Mouse (Mus musculus): Measurements from ENCODE around the gene Tdg. TPM values are rescaled to one million over a fixed set of nuclear protein-coding genes. Genes with fewer than 3 reads are reported as not detected.
"Not testable (repeated sequence)": the region's sequence is repeated elsewhere in the genome, so short reads cannot be mapped to it uniquely, and the experiment has no call there.

Gene Tdg
- polyA plus RNA-seq (2021), result 17.4 TPM

DNA sequence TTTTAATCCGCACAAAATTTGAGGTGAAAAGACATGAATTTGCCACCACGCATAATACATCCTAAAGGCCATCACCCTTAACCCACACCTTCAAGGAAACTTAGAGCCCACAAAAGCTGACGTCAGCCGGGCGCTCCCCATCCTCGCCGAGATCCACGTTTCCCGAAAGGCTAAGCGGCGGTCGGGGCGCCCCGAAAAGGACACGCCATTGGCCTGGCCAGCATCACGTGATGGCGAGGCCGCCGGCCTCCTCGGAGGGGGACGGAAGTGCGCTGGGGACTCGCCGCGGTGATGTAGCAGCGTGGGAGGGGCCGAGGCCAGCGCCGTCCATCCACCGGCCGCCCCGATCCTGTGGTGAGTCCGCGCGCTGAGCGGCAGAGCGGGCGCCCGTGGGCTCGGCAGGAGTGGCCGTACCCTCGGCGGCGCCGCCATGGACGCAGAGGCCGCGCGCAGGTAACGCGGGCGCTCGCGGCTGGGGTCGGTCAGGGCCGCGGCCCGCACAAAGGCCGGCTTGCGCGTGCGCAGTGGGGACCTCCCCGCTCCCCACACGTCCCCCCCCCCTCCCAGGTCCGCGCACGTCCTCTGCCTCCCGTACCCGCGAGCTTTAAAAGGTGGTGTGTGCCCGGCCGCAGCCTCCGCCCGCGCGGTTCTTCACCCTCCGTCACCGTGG lies at the start of gene Tdg:
Gene Tdg (plus strand): TSS at position 243 of the 670 bp plus-strand sequence.
- H3K27me3 ChIP-seq; in situ Hi-C loops (cut with MboI; ENCODE audit: low pct_unique_long_range_greater_than_20kb); DNase-seq (ENCODE audit: low read depth, low spot score); CTCF ChIA-PET: not testable (repeated sequence)
- POLR2A ChIA-PET, result interaction anchor here (0.6 kb wide), 1 partner anchor 14 kb away, joined by 3 read pairs; no protein-coding TSS in a partner anchor
- ATAC-seq, result peak; percentile 93

DNA sequence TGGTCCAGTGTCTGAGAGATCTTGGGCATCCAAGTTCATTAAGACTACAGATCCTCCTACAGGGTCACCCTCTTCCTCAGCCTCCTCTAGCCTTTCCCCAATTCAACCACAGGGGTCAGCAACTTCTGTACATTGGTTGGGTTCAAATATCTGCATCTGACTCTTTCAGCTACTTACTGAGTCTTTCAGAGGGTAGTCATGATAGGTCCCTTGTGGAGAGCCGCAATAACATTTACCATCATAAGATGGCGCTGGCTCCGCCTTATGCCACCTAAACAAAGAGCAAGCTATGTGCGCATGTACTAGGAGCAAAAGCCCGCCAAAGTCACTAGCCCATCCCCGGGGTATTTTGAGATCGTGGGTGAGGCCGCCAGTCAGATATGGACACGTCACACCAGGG lies 40.0 kb upstream of the Tdg start:
- ATAC-seq; CTCF ChIA-PET; in situ Hi-C loops (cut with MboI; ENCODE audit: low pct_unique_long_range_greater_than_20kb); DNase-seq (ENCODE audit: low read depth, low spot score); H3K27me3 ChIP-seq; POLR2A ChIA-PET: not testable (repeated sequence)

- H3K27me3 ChIP-seq; in situ Hi-C loops (cut with MboI; ENCODE audit: low pct_unique_long_range_greater_than_20kb); ATAC-seq; DNase-seq (ENCODE audit: low read depth, low spot score); CTCF ChIA-PET; POLR2A ChIA-PET: not testable (repeated sequence)
Measured at GRCm38 (mm10) chr10:82594421-82594820, 35.2 kb upstream of the Tdg start.

- no peaks in the 10 kb centered on the region for H3K27me3 ChIP-seq
- ATAC-seq, result peak; percentile 9
- ChIA-PET CTCF (no interaction called here), POLR2A (no interaction called here)
- no peak for TF ChIP-seq CTCF (IDR thresholded peaks at IDR 0.05)
- no peak for DNase-seq (ENCODE audit: low read depth, low spot score)
- in situ Hi-C loops (cut with MboI; ENCODE audit: low pct_unique_long_range_greater_than_20kb), result no loop called here
Measured at GRCm38 (mm10) chr10:82622235-82622634, 7.4 kb upstream of the Tdg start.

DNA sequence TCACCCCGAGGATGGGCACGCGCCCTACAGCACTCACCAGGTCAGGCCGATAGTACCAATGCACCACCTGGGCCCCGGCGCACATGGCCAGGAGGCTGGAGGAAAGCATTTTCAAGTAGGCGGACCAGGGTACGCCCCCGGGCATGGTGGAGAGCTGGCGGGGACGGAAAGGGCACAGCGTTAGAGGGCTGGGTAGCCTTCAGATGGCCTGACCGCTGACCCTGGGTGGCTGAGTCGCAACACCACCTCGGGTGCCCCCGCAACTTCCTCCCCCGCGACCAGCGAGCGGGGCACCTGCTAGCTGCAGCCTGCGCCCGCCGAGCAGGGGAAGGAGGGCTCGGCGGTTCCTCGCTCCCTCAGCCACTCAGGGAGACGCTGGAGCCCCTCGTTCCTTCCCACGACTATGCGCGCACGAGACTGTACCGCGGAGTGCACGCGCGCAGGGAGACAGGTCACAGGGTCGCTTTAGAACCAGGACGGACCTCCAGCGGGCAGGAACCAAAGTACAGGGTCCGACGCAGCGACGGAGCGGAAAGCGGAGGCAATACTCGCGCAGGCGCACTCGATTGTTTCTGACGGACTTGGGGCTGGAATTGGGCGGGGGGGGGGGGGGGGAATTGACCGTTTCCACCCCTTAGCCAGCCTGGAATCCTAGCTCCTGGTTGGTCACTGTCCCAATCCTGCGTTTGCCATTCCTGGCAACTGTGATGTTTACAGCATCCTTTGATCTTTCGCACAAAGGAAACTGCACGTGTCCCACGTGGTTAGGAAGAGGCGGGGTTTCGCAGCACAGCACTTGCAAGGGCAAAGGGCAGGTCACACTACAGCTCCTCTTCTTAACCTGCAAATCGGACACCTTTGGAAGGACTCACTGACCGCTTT lies 6.7 kb upstream of the Tdg start, which contains the start of gene 1190007I07Rik:
Gene 1190007I07Rik (minus strand): TSS at position 558 of the 882 bp plus-strand sequence.
- no peak for TF ChIP-seq CTCF (IDR thresholded peaks at IDR 0.05)
- POLR2A ChIA-PET, result no interaction called here
- no peaks in the 10 kb centered on the region for H3K27me3 ChIP-seq
- in situ Hi-C loops (cut with MboI; ENCODE audit: low pct_unique_long_range_greater_than_20kb), result no loop called here
- CTCF ChIA-PET, result no interaction called here
- peak; percentile 53 for DNase-seq (ENCODE audit: low read depth, low spot score)
- ATAC-seq, result peak; percentile 88

DNA sequence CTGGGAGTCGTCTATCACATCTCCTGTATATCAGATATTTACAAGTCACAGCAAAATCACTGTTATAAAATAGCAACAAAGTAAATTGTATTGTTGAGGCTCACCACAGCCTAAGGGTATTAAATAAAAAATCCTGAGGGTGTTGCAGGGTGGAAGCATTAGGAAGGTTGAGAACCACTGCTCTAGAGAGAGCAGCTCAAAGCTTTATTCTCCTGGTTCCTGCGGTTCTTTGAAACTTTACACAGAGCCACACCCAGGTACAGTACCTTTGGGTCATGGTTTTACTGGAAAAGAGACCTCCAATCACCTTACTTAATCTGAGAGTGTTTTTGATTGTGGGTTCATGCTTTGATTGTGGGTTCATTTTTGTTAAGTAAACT lies 6.1 kb upstream of the Tdg start:
- CTCF ChIA-PET; DNase-seq (ENCODE audit: low read depth, low spot score); H3K27me3 ChIP-seq; in situ Hi-C loops (cut with MboI; ENCODE audit: low pct_unique_long_range_greater_than_20kb); POLR2A ChIA-PET: not testable (repeated sequence)
- ATAC-seq, result peak; percentile 4

- no peak for DNase-seq (ENCODE audit: low read depth, low spot score)
- in situ Hi-C loops (cut with MboI; ENCODE audit: low pct_unique_long_range_greater_than_20kb), result no loop called here
- ATAC-seq, result peak; percentile 18
Measured at GRCm38 (mm10) chr10:82629111-82629585, 480 bp upstream of the Tdg start.

GRCm38 (mm10) chr10:82630497-82630896 lies 869 bp downstream of the Tdg start:
- H3K27me3 ChIP-seq, result no peaks in the 10 kb centered on the region
- ChIA-PET CTCF (no interaction called here), POLR2A (no interaction called here)
- in situ Hi-C loops (cut with MboI; ENCODE audit: low pct_unique_long_range_greater_than_20kb), result no loop called here
- no peak for TF ChIP-seq CTCF (IDR thresholded peaks at IDR 0.05)
- ATAC-seq, result no peak
- no peak for DNase-seq (ENCODE audit: low read depth, low spot score)

More at GRCm38 (mm10) chr10:82629111-82629585, 480 bp upstream of the Tdg start:
- TF ChIP-seq CTCF (IDR thresholded peaks at IDR 0.05), result no peak
- POLR2A ChIA-PET, result interaction anchor here (0.6 kb wide), 1 partner anchor 13 kb away, joined by 3 read pairs; no protein-coding TSS in a partner anchor
- CTCF ChIA-PET, result no interaction called here
- no peaks in the 10 kb centered on the region for H3K27me3 ChIP-seq

DNA sequence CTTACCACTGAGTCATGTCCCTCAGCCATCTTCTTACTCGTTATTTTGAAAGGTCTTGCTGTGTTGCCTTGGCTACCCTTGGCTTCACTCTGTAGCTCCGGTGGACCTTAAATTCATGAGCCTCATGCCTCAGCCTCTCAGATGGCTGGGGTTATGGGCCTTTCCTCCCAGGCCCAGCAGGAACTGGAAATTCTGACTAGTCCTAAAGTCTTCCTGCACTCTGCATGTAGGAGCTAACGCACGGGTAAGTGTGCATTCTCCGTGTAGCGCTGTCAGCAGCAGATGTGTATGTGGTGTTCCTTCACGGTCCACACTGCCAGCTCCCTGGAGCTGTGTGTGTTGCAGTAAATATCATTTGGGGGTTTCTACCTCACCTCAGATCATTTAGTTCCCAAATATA lies 1.5 kb downstream of the Tdg start:
- no peak for TF ChIP-seq CTCF (IDR thresholded peaks at IDR 0.05)
- in situ Hi-C loops (cut with MboI; ENCODE audit: low pct_unique_long_range_greater_than_20kb), result no loop called here
- no peak for DNase-seq (ENCODE audit: low read depth, low spot score)
- ChIA-PET POLR2A (no interaction called here), CTCF (no interaction called here)
- no peaks in the 10 kb centered on the region for H3K27me3 ChIP-seq
- no peak for ATAC-seq

- ChIA-PET CTCF (no interaction called here), POLR2A (no interaction called here)
- no peaks in the 10 kb centered on the region for H3K27me3 ChIP-seq
- ATAC-seq, result no peak
- DNase-seq (ENCODE audit: low read depth, low spot score), result no peak
- in situ Hi-C loops (cut with MboI; ENCODE audit: low pct_unique_long_range_greater_than_20kb), result no loop called here
- no peak for TF ChIP-seq CTCF (IDR thresholded peaks at IDR 0.05)
Measured at GRCm38 (mm10) chr10:82632496-82633280, 3.1 kb downstream of the Tdg start.
